Mouse (Mus musculus): ENCODE data around the gene Anxa3. TPM values are rescaled to one million over a fixed set of nuclear protein-coding genes. Genes with fewer than 3 reads are reported as not detected.

Gene Anxa3
- polyA plus RNA-seq (2017; shearing (Covaris generic)) = not detected

DNA sequence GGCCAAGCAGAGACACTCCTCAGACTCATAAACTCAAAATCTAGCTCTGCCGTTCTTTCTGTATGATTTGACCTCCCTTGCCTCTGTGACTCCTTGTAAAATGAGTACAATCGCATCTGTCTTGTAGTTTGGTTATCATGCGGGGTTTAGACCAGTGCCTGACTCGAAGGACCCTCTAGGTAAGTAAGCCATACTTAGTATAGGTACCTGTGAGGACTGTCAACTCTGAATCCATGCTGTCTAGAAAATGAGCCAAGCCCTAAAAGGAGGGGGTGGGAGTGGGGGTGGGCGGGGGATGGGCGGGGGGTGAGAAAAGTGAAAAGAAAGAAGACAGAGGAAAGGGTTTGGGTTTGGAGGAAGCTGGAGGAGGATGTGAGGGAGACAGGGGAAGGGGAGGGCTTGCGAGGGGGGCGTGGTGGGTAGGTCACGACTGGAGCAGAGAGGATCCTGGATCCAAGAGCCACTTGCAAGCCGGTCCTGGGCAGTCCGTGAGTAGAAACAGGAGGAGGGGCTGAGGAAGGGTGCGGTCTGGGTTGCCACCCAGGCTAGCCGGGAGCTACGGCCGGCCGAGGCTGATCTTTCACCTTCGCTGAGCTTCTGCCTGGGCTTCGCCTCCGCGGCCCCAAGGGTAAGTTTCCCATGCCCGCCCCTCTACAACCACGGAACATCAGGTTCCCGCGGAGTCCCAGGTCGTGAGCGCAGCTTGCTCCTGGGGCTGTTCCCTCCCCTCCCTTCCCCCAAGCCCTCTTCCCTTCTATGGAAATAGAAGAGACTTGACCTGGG lies at the start of gene Anxa3:
Gene Anxa3 (plus strand): TSS at position 404 of the 783 bp plus-strand sequence.

Other genes with a start within 250 kb of the Anxa3 start
- 10 to 100 TPM; 28.3 to 28.4 TPM for gene Bmp2k, start 204.3 kb downstream of the Anxa3 start, polyA plus RNA-seq (2017; shearing (Covaris generic))

All from inflammation-experienced regulatory T-cells (primary cell).